Mouse (Mus musculus) kidney, adult 18-20 months (tissue): ENCODE data around the gene Pom121l12.

Experiments used
- DNase-seq: peaks from one replicate; pipeline ENCODE4 v3.0.0; 2021

Pom121l12 gene

DNA sequence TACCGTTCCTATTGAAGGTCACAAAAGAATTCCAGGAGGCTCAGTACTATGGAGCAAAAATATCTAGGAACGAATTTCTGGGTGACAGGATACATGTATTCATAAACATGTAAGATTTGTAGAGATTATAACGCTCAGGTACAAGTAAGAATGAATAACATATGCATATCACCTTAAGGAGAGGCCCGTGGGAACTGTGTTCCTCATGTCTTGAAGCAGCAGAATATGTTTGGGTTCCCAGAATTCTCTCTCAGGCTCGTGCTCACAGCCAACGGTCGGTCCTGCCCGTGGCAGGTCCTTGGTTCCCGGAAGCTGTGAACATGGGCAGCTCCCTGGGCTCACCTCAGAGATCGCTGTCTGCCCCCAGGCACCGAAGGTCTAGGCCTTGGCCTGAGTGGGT is at the start of gene Pom121l12:
Pom121l12 (plus strand) TSS at position 301 of the 400 bp plus-strand sequence.
- no peak for DNase-seq

DNA sequence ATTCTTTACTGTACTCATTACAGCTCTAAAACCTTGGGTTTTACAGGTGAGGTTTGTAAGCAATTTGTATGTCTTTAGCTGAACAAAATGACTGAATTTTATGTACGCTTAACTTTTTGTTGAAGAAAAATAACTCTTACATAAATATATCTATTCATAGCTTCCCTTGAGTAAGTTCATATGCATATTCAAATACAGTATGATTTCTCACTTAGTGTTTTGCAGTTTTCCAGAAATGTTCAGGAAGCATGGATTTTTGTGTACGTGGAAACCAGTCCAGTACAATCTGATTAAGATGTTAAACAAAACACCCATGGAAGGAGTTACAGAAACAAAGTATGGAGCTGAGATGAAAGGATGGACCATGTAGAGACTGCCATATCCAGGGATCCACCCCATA is 12.8 kb downstream of the Pom121l12 start:
- DNase-seq: no peak
